Mouse (Mus musculus): Measurements from ENCODE around the gene Csnk2b. TPM values are rescaled to one million over a fixed set of nuclear protein-coding genes. Genes with fewer than 3 reads are reported as not detected.

Csnk2b gene
- polyA plus RNA-seq, 1 experiment = 515 TPM

GRCm38 (mm10) chr17:35079778-35080177 is 42.1 kb downstream of the Csnk2b start:
- DNase-seq = no peak
- H3K27me3 ChIP-seq (ENCODE audit: control insufficient read depth, insufficient read depth, low read length) = no peaks in the 10 kb centered on the region; the same call in 1 of the 2 replicates
- H3K36me3 ChIP-seq (ENCODE audit: control insufficient read depth, insufficient read depth, low read length) = no peaks in the 10 kb centered on the region
- no peak overlapping the region for H3K4me3 ChIP-seq (ENCODE audit: control insufficient read depth, insufficient read depth, low read length)
- H3K27ac ChIP-seq (ENCODE audit: control insufficient read depth, insufficient read depth, low read length) = no peak overlapping the region
- H3K4me1 ChIP-seq (replicated peaks; ENCODE audit: control insufficient read depth, insufficient read depth, low read length) = peaks cover 17% of the 10 kb centered on the region; the same call in 1 of the 2 replicates
- TF ChIP-seq POLR2A (IDR thresholded peaks at IDR 0.05; ENCODE audit: control insufficient read depth, extremely low read depth, insufficient read depth, low read length, poor library complexity) (no peak), CTCF (IDR thresholded peaks at IDR 0.05; ENCODE audit: borderline replicate concordance, control insufficient read depth, extremely low read depth, insufficient read depth, low read length, poor library complexity) (no peak)
- WGBS = 77% methylated on average over 9 of the region's 9 CpGs

- DNase-seq = no peak
- Histone ChIP-seq H3K4me1 (replicated peaks; ENCODE audit: control insufficient read depth, insufficient read depth, low read length) (peaks cover 26% of the 10 kb centered on the region), H3K36me3 (ENCODE audit: control insufficient read depth, insufficient read depth, low read length) (no peaks in the 10 kb centered on the region), H3K27me3 (ENCODE audit: control insufficient read depth, insufficient read depth, low read length) (no peaks in the 10 kb centered on the region; the same call in 1 of the 2 replicates), H3K27ac (ENCODE audit: control insufficient read depth, insufficient read depth, low read length) (no peak within 1 kb of the TSS), H3K4me3 (ENCODE audit: control insufficient read depth, insufficient read depth, low read length) (no peak within 1 kb of the TSS)
- WGBS = 6% methylated on average over 14 of the region's 14 CpGs
- TF ChIP-seq CTCF (IDR thresholded peaks at IDR 0.05; ENCODE audit: borderline replicate concordance, control insufficient read depth, extremely low read depth, insufficient read depth, low read length, poor library complexity) (0 out of 2 replicates have a peak, but pooled peaks have one; percentile 14), POLR2A (IDR thresholded peaks at IDR 0.05; ENCODE audit: control insufficient read depth, extremely low read depth, insufficient read depth, low read length, poor library complexity) (no peak)
Observed at GRCm38 (mm10) chr17:35077786-35078233, 44.0 kb downstream of the Csnk2b start, which contains the start of gene Ly6g6d. Gene Ly6g6d, minus strand, starts transcription at chr17:35078065.

- H3K36me3 ChIP-seq (ENCODE audit: control insufficient read depth, insufficient read depth, low read length) = no peaks in the 10 kb centered on the region
- WGBS = 17% methylated on average over 2 of the region's 2 CpGs
- TF ChIP-seq CTCF (IDR thresholded peaks at IDR 0.05; ENCODE audit: borderline replicate concordance, control insufficient read depth, extremely low read depth, insufficient read depth, low read length, poor library complexity) (no peak), POLR2A (IDR thresholded peaks at IDR 0.05; ENCODE audit: control insufficient read depth, extremely low read depth, insufficient read depth, low read length, poor library complexity) (no peak)
- no peaks in the 10 kb centered on the region; the same call in 1 of the 2 replicates for H3K27me3 ChIP-seq (ENCODE audit: control insufficient read depth, insufficient read depth, low read length)
- DNase-seq = no peak
- no peak overlapping the region for H3K4me3 ChIP-seq (ENCODE audit: control insufficient read depth, insufficient read depth, low read length)
- H3K4me1 ChIP-seq (replicated peaks; ENCODE audit: control insufficient read depth, insufficient read depth, low read length) = peaks cover 26% of the 10 kb centered on the region
- no peak overlapping the region for H3K27ac ChIP-seq (ENCODE audit: control insufficient read depth, insufficient read depth, low read length)
Observed at GRCm38 (mm10) chr17:35077285-35077684, 44.6 kb downstream of the Csnk2b start.

- H3K36me3 ChIP-seq (ENCODE audit: control insufficient read depth, insufficient read depth, low read length) = no peaks in the 10 kb centered on the region
- no peak within 1 kb of the TSS for H3K27ac ChIP-seq (ENCODE audit: control insufficient read depth, insufficient read depth, low read length)
- DNase-seq = no peak
- H3K4me3 ChIP-seq (ENCODE audit: control insufficient read depth, insufficient read depth, low read length) = no peak within 1 kb of the TSS
- H3K27me3 ChIP-seq (ENCODE audit: control insufficient read depth, insufficient read depth, low read length) = no peaks in the 10 kb centered on the region; the same call in 1 of the 2 replicates
- WGBS = 63% methylated on average over 10 of the region's 10 CpGs
- TF ChIP-seq POLR2A (IDR thresholded peaks at IDR 0.05; ENCODE audit: control insufficient read depth, extremely low read depth, insufficient read depth, low read length, poor library complexity) (no peak), CTCF (IDR thresholded peaks at IDR 0.05; ENCODE audit: borderline replicate concordance, control insufficient read depth, extremely low read depth, insufficient read depth, low read length, poor library complexity) (no peak)
- H3K4me1 ChIP-seq (replicated peaks; ENCODE audit: control insufficient read depth, insufficient read depth, low read length) = peaks cover 30% of the 10 kb centered on the region
Observed at GRCm38 (mm10) chr17:35076507-35077176, 45.2 kb downstream of the Csnk2b start, which contains the start of gene Ly6g6e. Gene Ly6g6e, plus strand, starts transcription at chr17:35076902.

- Histone ChIP-seq H3K4me3 (ENCODE audit: control insufficient read depth, insufficient read depth, low read length) (no peak overlapping the region), H3K36me3 (ENCODE audit: control insufficient read depth, insufficient read depth, low read length) (no peaks in the 10 kb centered on the region)
- TF ChIP-seq CTCF (IDR thresholded peaks at IDR 0.05; ENCODE audit: borderline replicate concordance, control insufficient read depth, extremely low read depth, insufficient read depth, low read length, poor library complexity) (no peak), POLR2A (IDR thresholded peaks at IDR 0.05; ENCODE audit: control insufficient read depth, extremely low read depth, insufficient read depth, low read length, poor library complexity) (no peak)
Observed at GRCm38 (mm10) chr17:35074097-35074496, 47.8 kb downstream of the Csnk2b start.

GRCm38 (mm10) chr17:35071454-35071853 is 50.4 kb downstream of the Csnk2b start:
- TF ChIP-seq CTCF (IDR thresholded peaks at IDR 0.05; ENCODE audit: borderline replicate concordance, control insufficient read depth, extremely low read depth, insufficient read depth, low read length, poor library complexity) (no peak), POLR2A (IDR thresholded peaks at IDR 0.05; ENCODE audit: control insufficient read depth, extremely low read depth, insufficient read depth, low read length, poor library complexity) (no peak)
- peaks cover 32% of the 10 kb centered on the region for H3K4me1 ChIP-seq (replicated peaks; ENCODE audit: control insufficient read depth, insufficient read depth, low read length)
- H3K4me3 ChIP-seq (ENCODE audit: control insufficient read depth, insufficient read depth, low read length) = no peak overlapping the region
- H3K27me3 ChIP-seq (ENCODE audit: control insufficient read depth, insufficient read depth, low read length) = no peaks in the 10 kb centered on the region; the same call in 1 of the 2 replicates
- 91% methylated on average over 9 of the region's 9 CpGs for WGBS
- no peak overlapping the region; the same call in 1 of the 2 replicates for H3K27ac ChIP-seq (ENCODE audit: control insufficient read depth, insufficient read depth, low read length)
- DNase-seq = no peak
- no peaks in the 10 kb centered on the region for H3K36me3 ChIP-seq (ENCODE audit: control insufficient read depth, insufficient read depth, low read length)

More at GRCm38 (mm10) chr17:35074097-35074496, 47.8 kb downstream of the Csnk2b start:
- WGBS = 8% methylated on average over 17 of the region's 17 CpGs
- Histone ChIP-seq H3K4me1 (replicated peaks; ENCODE audit: control insufficient read depth, insufficient read depth, low read length) (peaks cover 43% of the 10 kb centered on the region), H3K27me3 (ENCODE audit: control insufficient read depth, insufficient read depth, low read length) (no peaks in the 10 kb centered on the region; the same call in 1 of the 2 replicates), H3K27ac (ENCODE audit: control insufficient read depth, insufficient read depth, low read length) (no peak overlapping the region)
- peak; percentile 25 for DNase-seq
